Mouse (Mus musculus): ENCODE results near the gene Lrrc7.

- TF ChIP-seq CTCF (IDR thresholded peaks at IDR 0.05; ENCODE audit: low read depth, low read length) (no peak), GATA1 (IDR thresholded peaks at IDR 0.05; ENCODE audit: borderline replicate concordance, low read length) (no peak)
Observed at GRCm38 (mm10) chr3:158307415-158307814, 254.6 kb downstream of the Lrrc7 start.
